Mouse (Mus musculus): ENCODE results near the gene Cog5. TPM values are rescaled to one million over a fixed set of nuclear protein-coding genes. Genes with fewer than 3 reads are reported as not detected.

Cog5 gene
- polyA plus RNA-seq, 1 experiment from 2014 or later: 34.8 TPM

- H3K27ac ChIP-seq (ENCODE audit: low read depth, low read length): no peak overlapping the region
- no peak overlapping the region for H3K4me3 ChIP-seq (ENCODE audit: low read depth, low read length)
- DNase-seq (ENCODE audit: low spot score) (no peak), ATAC-seq (ENCODE audit: insufficient read depth, low FRiP score, low TSS enrichment) (no peak)
- no peak overlapping the region for H3K9ac ChIP-seq (ENCODE audit: low read length)
- no peaks in the 10 kb centered on the region for H3K4me1 ChIP-seq (ENCODE audit: control insufficient read depth, insufficient read depth, low read length)
- 84% methylated on average over 5 of the region's 5 CpGs for WGBS
- no peaks in the 10 kb centered on the region for H3K27me3 ChIP-seq (ENCODE audit: control insufficient read depth, insufficient read depth, low read length)
- no peak overlapping the region for H3K4me2 ChIP-seq (ENCODE audit: low read depth)
- H3K36me3 ChIP-seq (ENCODE audit: control insufficient read depth, insufficient read depth, low read length): no peaks in the 10 kb centered on the region
- no peaks in the 10 kb centered on the region for H3K9me3 ChIP-seq (ENCODE audit: control insufficient read depth, low read length)
Observed at GRCm38 (mm10) chr12:31848630-31849415, 194.2 kb downstream of the Cog5 start.

- no peak for ATAC-seq (ENCODE audit: insufficient read depth, low FRiP score, low TSS enrichment)
Observed at GRCm38 (mm10) chr12:31849601-31850000, 194.9 kb downstream of the Cog5 start.

DNA sequence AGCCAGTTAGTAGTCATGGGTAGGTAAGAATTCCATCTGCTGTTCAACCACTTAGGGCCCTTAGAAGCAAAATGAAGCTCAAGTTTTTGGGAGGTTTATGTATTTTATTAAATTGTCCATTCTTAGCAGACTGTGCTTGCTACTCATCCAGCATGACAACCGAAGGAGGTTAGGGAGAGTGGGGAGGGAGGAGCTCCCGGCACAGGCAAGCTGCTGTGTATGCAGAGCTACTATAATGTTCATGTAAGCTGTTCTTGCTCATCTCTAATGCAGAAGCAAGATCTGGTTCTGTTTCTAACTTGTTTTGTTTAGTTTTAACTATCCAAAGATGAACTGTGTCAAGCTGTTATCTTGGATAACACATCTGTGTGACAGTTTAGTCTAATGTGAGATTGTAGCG, 199.4 kb downstream of the Cog5 start:
- DNase-seq (ENCODE audit: low spot score): no peak
- H3K27me3 ChIP-seq (ENCODE audit: control insufficient read depth, insufficient read depth, low read length): no peaks in the 10 kb centered on the region
- 80% methylated on average over 3 of the region's 3 CpGs for WGBS

More at GRCm38 (mm10) chr12:31849601-31850000, 194.9 kb downstream of the Cog5 start:
- 96% methylated on average over 2 of the region's 2 CpGs for WGBS
- no peaks in the 10 kb centered on the region for H3K36me3 ChIP-seq (ENCODE audit: control insufficient read depth, insufficient read depth, low read length)
- no peaks in the 10 kb centered on the region for H3K27me3 ChIP-seq (ENCODE audit: control insufficient read depth, insufficient read depth, low read length)
- no peak overlapping the region for H3K4me3 ChIP-seq (ENCODE audit: low read depth, low read length)
- H3K9ac ChIP-seq (ENCODE audit: low read length): no peak overlapping the region
- no peak overlapping the region for H3K4me2 ChIP-seq (ENCODE audit: low read depth)
- H3K4me1 ChIP-seq (ENCODE audit: control insufficient read depth, insufficient read depth, low read length): no peaks in the 10 kb centered on the region
- DNase-seq (ENCODE audit: low spot score): no peak
- H3K27ac ChIP-seq (ENCODE audit: low read depth, low read length): no peak overlapping the region
- no peaks in the 10 kb centered on the region for H3K9me3 ChIP-seq (ENCODE audit: control insufficient read depth, low read length)

DNA sequence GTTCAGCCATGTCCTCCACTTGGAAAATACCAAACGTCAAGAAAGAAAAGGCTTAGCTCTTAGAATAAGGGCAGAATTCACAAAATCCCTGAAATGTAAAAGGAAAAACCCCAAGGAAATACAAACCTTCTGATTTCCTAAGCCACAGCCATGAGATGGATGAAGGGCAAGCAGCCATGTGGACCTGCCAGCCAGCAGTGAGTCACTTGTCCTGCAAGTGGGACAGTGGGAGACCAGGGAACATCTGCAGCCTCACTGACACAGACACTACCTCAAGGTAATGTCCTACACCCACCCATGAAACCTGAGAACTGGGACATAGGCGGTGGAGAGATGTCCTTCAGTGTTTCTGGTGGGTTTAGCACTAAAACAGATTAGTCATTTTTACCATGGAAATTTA, 200.1 kb downstream of the Cog5 start:
- no peak overlapping the region for H3K4me3 ChIP-seq (ENCODE audit: low read depth, low read length)
- no peaks in the 10 kb centered on the region for H3K36me3 ChIP-seq (ENCODE audit: control insufficient read depth, insufficient read depth, low read length)
- no peak overlapping the region for H3K4me2 ChIP-seq (ENCODE audit: low read depth)
- H3K9ac ChIP-seq (ENCODE audit: low read length): no peak overlapping the region
- WGBS: 70% methylated on average over 2 of the region's 2 CpGs
- DNase-seq (ENCODE audit: low spot score) (no peak), ATAC-seq (ENCODE audit: insufficient read depth, low FRiP score, low TSS enrichment) (no peak)
- no peaks in the 10 kb centered on the region for H3K9me3 ChIP-seq (ENCODE audit: control insufficient read depth, low read length)
- H3K27me3 ChIP-seq (ENCODE audit: control insufficient read depth, insufficient read depth, low read length): no peaks in the 10 kb centered on the region
- H3K4me1 ChIP-seq (ENCODE audit: control insufficient read depth, insufficient read depth, low read length): no peaks in the 10 kb centered on the region
- H3K27ac ChIP-seq (ENCODE audit: low read depth, low read length): no peak overlapping the region

More for the DNA sequence above, 199.4 kb downstream of the Cog5 start:
- no peak for ATAC-seq (ENCODE audit: insufficient read depth, low FRiP score, low TSS enrichment)
- Histone ChIP-seq H3K4me1 (ENCODE audit: control insufficient read depth, insufficient read depth, low read length) (no peaks in the 10 kb centered on the region), H3K36me3 (ENCODE audit: control insufficient read depth, insufficient read depth, low read length) (no peaks in the 10 kb centered on the region), H3K9me3 (ENCODE audit: control insufficient read depth, low read length) (no peaks in the 10 kb centered on the region), H3K9ac (ENCODE audit: low read length) (no peak overlapping the region), H3K4me2 (ENCODE audit: low read depth) (no peak overlapping the region), H3K27ac (ENCODE audit: low read depth, low read length) (no peak overlapping the region), H3K4me3 (ENCODE audit: low read depth, low read length) (no peak overlapping the region)

DNA sequence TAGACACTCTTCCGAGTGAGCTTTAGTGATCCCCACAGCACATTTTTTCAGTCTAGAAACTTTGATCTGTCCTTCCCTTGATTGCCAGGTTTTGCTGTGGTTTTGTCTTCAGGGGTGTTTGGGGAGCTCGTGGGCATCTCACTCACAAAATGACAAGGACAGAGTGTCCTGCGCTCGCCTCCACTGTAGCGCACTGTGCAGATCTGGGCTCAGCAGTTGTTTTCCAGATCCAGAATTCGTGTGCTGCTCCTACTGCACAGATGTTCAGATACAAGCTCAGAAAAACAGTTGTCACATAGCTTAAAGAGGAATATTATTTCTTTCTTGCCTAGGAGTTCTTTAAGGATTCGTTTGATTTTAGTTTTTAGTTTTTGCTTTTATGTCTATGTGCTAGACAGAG, 203.1 kb downstream of the Cog5 start:
- Histone ChIP-seq H3K4me2 (ENCODE audit: low read depth) (no peak overlapping the region), H3K4me1 (ENCODE audit: control insufficient read depth, insufficient read depth, low read length) (no peaks in the 10 kb centered on the region), H3K9ac (ENCODE audit: low read length) (no peak overlapping the region), H3K27me3 (ENCODE audit: control insufficient read depth, insufficient read depth, low read length) (no peaks in the 10 kb centered on the region), H3K9me3 (ENCODE audit: control insufficient read depth, low read length) (no peaks in the 10 kb centered on the region), H3K4me3 (ENCODE audit: low read depth, low read length) (no peak overlapping the region), H3K27ac (ENCODE audit: low read depth, low read length) (no peak overlapping the region), H3K36me3 (ENCODE audit: control insufficient read depth, insufficient read depth, low read length) (no peaks in the 10 kb centered on the region)
- no peak for DNase-seq (ENCODE audit: low spot score)
- WGBS: 88% methylated on average over 7 of the region's 7 CpGs
- ATAC-seq (ENCODE audit: insufficient read depth, low FRiP score, low TSS enrichment): no peak

- no peak overlapping the region for H3K27ac ChIP-seq (ENCODE audit: low read depth, low read length)
- no peak for DNase-seq (ENCODE audit: low spot score)
- no peaks in the 10 kb centered on the region for H3K4me1 ChIP-seq (ENCODE audit: control insufficient read depth, insufficient read depth, low read length)
Observed at GRCm38 (mm10) chr12:31862668-31863538, 208.2 kb downstream of the Cog5 start.

GRCm38 (mm10) chr12:31876775-31877174, 222.1 kb downstream of the Cog5 start:
- 90% methylated on average over 4 of the region's 4 CpGs for WGBS
- H3K36me3 ChIP-seq (ENCODE audit: control insufficient read depth, insufficient read depth, low read length): no peaks in the 10 kb centered on the region

More at GRCm38 (mm10) chr12:31862668-31863538, 208.2 kb downstream of the Cog5 start:
- ATAC-seq (ENCODE audit: insufficient read depth, low FRiP score, low TSS enrichment): no peak
- no peak overlapping the region for H3K9ac ChIP-seq (ENCODE audit: low read length)
- no peak overlapping the region for H3K4me2 ChIP-seq (ENCODE audit: low read depth)
- H3K4me3 ChIP-seq (ENCODE audit: low read depth, low read length): no peak overlapping the region
- no peaks in the 10 kb centered on the region for H3K9me3 ChIP-seq (ENCODE audit: control insufficient read depth, low read length)
- 92% methylated on average over 16 of the region's 16 CpGs for WGBS
- H3K36me3 ChIP-seq (ENCODE audit: control insufficient read depth, insufficient read depth, low read length): no peaks in the 10 kb centered on the region
- no peaks in the 10 kb centered on the region for H3K27me3 ChIP-seq (ENCODE audit: control insufficient read depth, insufficient read depth, low read length)

DNA sequence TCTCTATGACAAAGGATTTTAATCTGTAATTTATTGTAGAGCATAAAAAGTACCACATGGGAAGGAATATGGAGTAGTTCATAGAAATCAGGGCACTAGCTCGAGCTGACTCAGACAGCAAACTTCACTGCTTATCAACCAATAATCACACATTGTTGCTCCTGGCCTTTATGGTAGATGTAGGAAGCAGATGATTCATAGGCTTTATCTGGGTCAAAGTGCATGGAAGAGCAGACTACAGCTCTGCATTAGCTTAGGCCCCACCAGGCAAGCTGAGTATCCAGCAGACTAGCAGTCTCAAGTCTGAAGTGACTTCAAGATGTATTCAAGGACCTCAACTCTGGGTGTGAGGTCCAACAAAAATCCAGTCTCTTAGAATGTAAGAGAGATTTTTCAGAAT, 228.1 kb downstream of the Cog5 start:
- WGBS: 68% methylated on average over 1 of the region's 1 CpGs
- ATAC-seq (ENCODE audit: insufficient read depth, low FRiP score, low TSS enrichment): no peak

More at GRCm38 (mm10) chr12:31876775-31877174, 222.1 kb downstream of the Cog5 start:
- Histone ChIP-seq H3K27me3 (ENCODE audit: control insufficient read depth, insufficient read depth, low read length) (no peaks in the 10 kb centered on the region), H3K9ac (ENCODE audit: low read length) (no peak overlapping the region), H3K9me3 (ENCODE audit: control insufficient read depth, low read length) (no peaks in the 10 kb centered on the region), H3K4me2 (ENCODE audit: low read depth) (no peak overlapping the region), H3K4me3 (ENCODE audit: low read depth, low read length) (no peak overlapping the region), H3K4me1 (ENCODE audit: control insufficient read depth, insufficient read depth, low read length) (no peaks in the 10 kb centered on the region), H3K27ac (ENCODE audit: low read depth, low read length) (no peak overlapping the region)
- DNase-seq (ENCODE audit: low spot score) (no peak), ATAC-seq (ENCODE audit: insufficient read depth, low FRiP score, low TSS enrichment) (no peak)

More for the DNA sequence above, 228.1 kb downstream of the Cog5 start:
- H3K27me3 ChIP-seq (ENCODE audit: control insufficient read depth, insufficient read depth, low read length): no peaks in the 10 kb centered on the region
- H3K4me2 ChIP-seq (ENCODE audit: low read depth): no peak overlapping the region
- no peaks in the 10 kb centered on the region for H3K36me3 ChIP-seq (ENCODE audit: control insufficient read depth, insufficient read depth, low read length)
- no peak overlapping the region for H3K4me3 ChIP-seq (ENCODE audit: low read depth, low read length)
- DNase-seq (ENCODE audit: low spot score): no peak
- no peaks in the 10 kb centered on the region for H3K9me3 ChIP-seq (ENCODE audit: control insufficient read depth, low read length)
- H3K9ac ChIP-seq (ENCODE audit: low read length): no peak overlapping the region
- H3K27ac ChIP-seq (ENCODE audit: low read depth, low read length): no peak overlapping the region
- H3K4me1 ChIP-seq (ENCODE audit: control insufficient read depth, insufficient read depth, low read length): no peaks in the 10 kb centered on the region
